Mouse (Mus musculus) kidney, postnatal 0 days (tissue): ENCODE data around the gene 3110082J24Rik. TPM values are rescaled to one million over a fixed set of nuclear protein-coding genes. Genes with fewer than 3 reads are reported as not detected.
"Not testable (repeated sequence)": the region's sequence is repeated elsewhere in the genome, so short reads cannot be mapped to it uniquely, and the experiment has no call there.

Experiments used
- ATAC-seq: fragments of 200-750 bp; cut with Nextera tagmentation; replicated peaks from 2 replicates; pipeline ENCODE4 v1.8.0; 2017; ENCODE audit warnings: low read depth, moderate number of reproducible peaks, moderate TSS enrichment, moderate library complexity; ENCODE audit not compliant: low FRiP score
- DNase-seq: peaks from one replicate; pipeline ENCODE4 v3.0.0-alpha.2; 2016; ENCODE audit warnings: low spot score
- H3K27ac ChIP-seq: fragments of 300-500 bp; sonication (generic); 2 replicates; pipeline ENCODE4 v1.5.1; 2014; ENCODE audit warnings: mild to moderate bottlenecking
- H3K27me3 ChIP-seq: fragments of 300-500 bp; sonication (generic); 2 replicates; pipeline ENCODE4 v1.6.1; 2014; ENCODE audit warnings: low read length, mixed read lengths; ENCODE audit not compliant: insufficient read depth
- H3K36me3 ChIP-seq: fragments of 300-500 bp; sonication (generic); 2 replicates; pipeline ENCODE4 v1.6.1; 2014; ENCODE audit warnings: low read length, mixed read lengths; ENCODE audit not compliant: insufficient read depth
- H3K4me1 ChIP-seq: fragments of 300-500 bp; sonication (generic); replicated peaks from 2 replicates; pipeline ENCODE4 v1.6.1; 2014; ENCODE audit warnings: antibody characterized with exemption, low read length, mixed read lengths; ENCODE audit not compliant: insufficient read depth
- H3K4me2 ChIP-seq: fragments of 300-500 bp; sonication (generic); 2 replicates; pipeline ENCODE4 v1.6.1; 2014; ENCODE audit warnings: mild to moderate bottlenecking, low read length, moderate library complexity, mixed read lengths
- H3K4me3 ChIP-seq: fragments of 300-500 bp; sonication (generic); replicated peaks from 2 replicates; pipeline ENCODE4 v1.5.1; 2014; ENCODE audit warnings: low read depth, low read length
- H3K9ac ChIP-seq: fragments of 300-500 bp; sonication (generic); 2 replicates; pipeline ENCODE4 v1.6.1; 2014; ENCODE audit warnings: low read depth, low read length
- H3K9me3 ChIP-seq: fragments of 300-500 bp; sonication (generic); replicated peaks from 2 replicates; pipeline ENCODE4 v1.6.1; 2016; ENCODE audit warnings: low read length, inconsistent platforms, mixed read lengths
- CTCF ChIP-seq: IDR thresholded peaks from 2 replicates; pipeline ENCODE4 v1.5.1; 2016; ENCODE audit warnings: antibody characterized with exemption, low read depth, mild to moderate bottlenecking, moderate library complexity
- WGBS: fragments of 180-500 bp; shearing (Covaris S2); extraction: QIAGEN DNeasy Blood & Tissue Kit; methylation state at CpG from one replicate; pipeline ENCODE4 v1.1.7; 2014; 5-methylcytosine and 5-hydroxymethylcytosine counted together
- polyA plus RNA-seq: library from polyadenylated mRNA; unstranded; fragments of >200 nt; fragmentation: Nextera tagmentation; extraction: Ambion mirVana; gene quantifications from 2 replicates; pipeline ENCODE4 v1.2.1, GENCODE M21; 2015

The 3110082J24Rik gene
- polyA plus RNA-seq, 1 experiment from 2014 or later, result not detected

DNA sequence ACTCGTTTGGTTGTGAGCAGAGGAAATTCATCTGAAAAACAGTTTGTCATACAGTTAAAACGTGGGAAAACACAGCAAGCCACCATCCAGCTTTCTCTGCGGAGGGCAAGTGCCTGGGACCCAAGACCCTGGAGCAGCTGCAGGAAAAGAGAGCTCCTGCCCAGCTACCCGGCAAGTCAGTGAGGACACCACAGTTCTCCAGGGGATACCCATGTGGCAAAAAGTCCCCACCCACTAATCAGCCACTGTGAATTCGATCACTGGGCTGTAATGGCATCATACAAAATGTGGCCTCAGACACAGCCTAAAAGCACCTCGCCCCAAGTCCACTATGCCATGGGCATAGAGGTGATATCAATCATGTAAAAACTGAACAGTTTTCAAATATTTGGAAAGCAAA, 34.2 kb downstream of the 3110082J24Rik start:
- no peak for TF ChIP-seq CTCF
- H3K4me1 ChIP-seq, result no peaks in the 10 kb centered on the region
- 69% methylated on average over 6 of the region's 6 CpGs for WGBS
- H3K27ac ChIP-seq, result no peak overlapping the region
- H3K27me3 ChIP-seq, result no peaks in the 10 kb centered on the region
- H3K4me3 ChIP-seq, result no peak overlapping the region
- DNase-seq (no peak), ATAC-seq (no peak)
- no peaks in the 10 kb centered on the region for H3K9me3 ChIP-seq
- H3K9ac ChIP-seq, result no peak overlapping the region
- H3K36me3 ChIP-seq, result peaks cover 5% of the 10 kb centered on the region; the same call in 1 of the 2 replicates
- peak overlapping the region; percentile 88 for H3K4me2 ChIP-seq

DNA sequence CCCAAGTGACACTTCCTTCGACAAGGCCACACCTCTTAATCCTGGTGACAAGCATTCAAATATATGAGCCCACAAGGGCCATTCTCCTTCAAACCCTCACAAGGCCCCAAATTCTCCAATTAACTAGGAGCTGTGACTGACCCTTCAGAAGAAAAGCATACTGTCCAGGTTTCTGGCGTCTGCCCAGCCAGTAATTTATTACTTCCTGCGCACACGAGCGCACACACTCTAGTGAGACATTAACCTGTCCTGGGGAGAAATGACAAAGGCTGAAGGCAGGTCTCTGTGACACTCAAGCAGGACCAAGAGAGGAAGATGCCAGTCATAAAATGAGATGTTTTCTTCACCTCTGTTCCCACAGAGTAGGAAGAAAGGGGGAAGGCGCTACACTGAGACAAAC, 38.2 kb downstream of the 3110082J24Rik start:
- Histone ChIP-seq H3K9me3 (no peaks in the 10 kb centered on the region), H3K9ac (no peak overlapping the region), H3K27me3 (no peaks in the 10 kb centered on the region), H3K4me1 (no peaks in the 10 kb centered on the region), H3K4me2 (no peak overlapping the region), H3K4me3 (no peak overlapping the region), H3K27ac (no peak overlapping the region), H3K36me3 (peaks cover 12% of the 10 kb centered on the region; the same call in 1 of the 2 replicates)
- DNase-seq (peak; percentile 39), ATAC-seq (0 out of 2 replicates have a peak, but pooled peaks have one; percentile 21)
- WGBS, result 13% methylated on average over 6 of the region's 6 CpGs
- TF ChIP-seq CTCF, result no peak

DNA sequence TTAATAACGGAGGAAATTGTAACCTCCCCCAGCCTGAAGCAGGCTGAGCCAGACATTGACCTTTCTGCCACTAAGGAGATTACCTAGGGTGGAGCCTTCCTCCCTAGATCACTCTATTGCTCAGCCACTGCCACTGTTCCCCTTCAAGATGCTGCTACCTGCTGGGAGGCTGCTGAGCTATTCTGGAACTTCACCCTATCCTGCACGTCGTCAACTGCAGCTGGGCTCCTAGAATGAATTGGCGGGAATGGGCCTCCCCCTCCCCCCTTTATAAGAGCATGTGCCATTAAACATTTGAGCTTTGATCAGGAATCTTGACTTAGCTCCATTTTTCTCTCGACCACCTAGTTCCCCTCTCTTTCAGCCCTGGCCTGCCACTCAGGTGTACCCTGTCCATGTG, 46.3 kb downstream of the 3110082J24Rik start:
- peaks cover 12% of the 10 kb centered on the region; the same call in 1 of the 2 replicates for H3K36me3 ChIP-seq
- H3K4me3 ChIP-seq, DNase-seq, H3K27me3 ChIP-seq, H3K4me2 ChIP-seq, H3K4me1 ChIP-seq, H3K9me3 ChIP-seq, ATAC-seq, H3K9ac ChIP-seq, H3K27ac ChIP-seq: not testable (repeated sequence)
- WGBS, result 80% methylated on average over 5 of the region's 5 CpGs

DNA sequence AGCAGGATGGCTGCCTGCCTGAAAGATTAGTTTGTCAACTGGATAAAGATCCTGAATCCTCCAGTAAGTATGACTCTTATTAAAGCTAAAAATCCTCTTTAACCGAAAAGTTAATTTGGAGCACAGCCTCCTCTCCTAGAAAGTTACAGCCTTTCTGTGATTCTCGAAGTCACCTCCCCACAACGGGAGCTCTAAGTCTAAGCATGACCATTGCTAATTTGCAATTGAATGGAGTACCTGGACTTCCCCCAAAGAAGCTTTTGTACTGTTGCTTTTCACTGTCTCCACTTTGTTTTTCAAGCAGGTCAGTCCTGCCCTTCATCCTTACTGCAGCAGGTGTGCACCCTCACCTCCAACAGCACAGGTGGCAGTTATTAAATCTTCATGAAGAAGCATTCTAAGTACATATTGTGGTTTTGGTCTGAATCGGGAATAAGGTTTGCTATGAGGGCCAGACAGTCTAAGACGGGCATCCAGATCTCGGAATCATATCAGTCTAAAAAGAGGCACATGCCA, 47.6 kb downstream of the 3110082J24Rik start:
- TF ChIP-seq CTCF, result no peak
- Histone ChIP-seq H3K4me3 (no peak overlapping the region), H3K27me3 (no peaks in the 10 kb centered on the region), H3K36me3 (0 out of 2 replicates have a peak, but pooled peaks cover 9% of the 10 kb centered on the region), H3K4me2 (no peak overlapping the region), H3K4me1 (no peaks in the 10 kb centered on the region), H3K27ac (no peak overlapping the region), H3K9me3 (no peaks in the 10 kb centered on the region), H3K9ac (no peak overlapping the region)
- WGBS, result 88% methylated on average over 6 of the region's 6 CpGs
- no peak for DNase-seq
- no peak for ATAC-seq

Other genes with a start within 250 kb of the 3110082J24Rik start
- gene Il6, start 93.0 kb downstream of the 3110082J24Rik start, polyA plus RNA-seq, result 0.24 TPM in 1 of 2 replicates, not detected in the other
- gene Tyms, start 32.5 kb downstream of the 3110082J24Rik start, polyA plus RNA-seq, result 137 and 160 TPM in 2 replicates
- 0.33 and 0.36 TPM in 2 replicates for gene Garem2, start 925 bp downstream of the 3110082J24Rik start, polyA plus RNA-seq
- gene Hadha, start 49.1 kb upstream of the 3110082J24Rik start, polyA plus RNA-seq, result 171 and 193 TPM in 2 replicates
- gene Hadhb, start 49.2 kb upstream of the 3110082J24Rik start, polyA plus RNA-seq, result 215 and 229 TPM in 2 replicates
- gene Adgrf3, start 99.6 kb upstream of the 3110082J24Rik start, polyA plus RNA-seq, result 0.04 and 0.14 TPM in 2 replicates
- gene Selenoi, start 126.5 kb upstream of the 3110082J24Rik start, polyA plus RNA-seq, result 9.2 and 9.7 TPM in 2 replicates
- gene Drc1, start 175.3 kb upstream of the 3110082J24Rik start, polyA plus RNA-seq, result 0.29 and 0.33 TPM in 2 replicates